Mouse (Mus musculus) ES-Bruce4 (cell line): ENCODE measurements around the gene Xrcc1. TPM values are rescaled to one million over a fixed set of nuclear protein-coding genes. Genes with fewer than 3 reads are reported as not detected.

Source experiments
- H3K27ac ChIP-seq: 2 replicates; pipeline ENCODE4 v1.5.1; 2012; ENCODE audit warnings: low read length, inconsistent platforms; ENCODE audit not compliant: insufficient read depth
- H3K27me3 ChIP-seq: 2 replicates; pipeline ENCODE4 v1.6.1; 2012; ENCODE audit warnings: mild to moderate bottlenecking, low read length, inconsistent platforms; ENCODE audit not compliant: control insufficient read depth, poor library complexity, insufficient read depth, severe bottlenecking
- H3K36me3 ChIP-seq: 2 replicates; pipeline ENCODE4 v1.6.1; 2012; ENCODE audit warnings: inconsistent platforms, mild to moderate bottlenecking, low read length, moderate library complexity; ENCODE audit not compliant: control insufficient read depth, poor library complexity, insufficient read depth, severe bottlenecking
- H3K4me1 ChIP-seq: one replicate; pipeline ENCODE4 v1.8.1; 2011; ENCODE audit warnings: low read length; ENCODE audit not compliant: control insufficient read depth, insufficient read depth
- H3K4me3 ChIP-seq: 2 replicates; pipeline ENCODE4 v1.5.1; 2011; ENCODE audit warnings: low read depth, mild to moderate bottlenecking, low read length
- H3K9ac ChIP-seq: 2 replicates; pipeline ENCODE4 v1.6.1; 2012; ENCODE audit warnings: low read depth, mild to moderate bottlenecking, inconsistent platforms; ENCODE audit not compliant: poor library complexity, severe bottlenecking
- H3K9me3 ChIP-seq: replicated peaks from 2 replicates; pipeline ENCODE4 v1.6.1; 2012; ENCODE audit warnings: mild to moderate bottlenecking, low read length, inconsistent platforms; ENCODE audit not compliant: control insufficient read depth, poor library complexity, insufficient read depth, severe bottlenecking
- CTCF ChIP-seq: IDR thresholded peaks from one replicate; pipeline ENCODE4 v1.8.1; 2011; ENCODE audit warnings: low read depth, low read length
- EP300 ChIP-seq: IDR thresholded peaks from 2 replicates; pipeline ENCODE4 v1.6.1; 2011; ENCODE audit warnings: low read depth, low read length; ENCODE audit not compliant: insufficient read depth
- POLR2A ChIP-seq: IDR thresholded peaks from one replicate; pipeline ENCODE4 v1.8.1; 2011; ENCODE audit warnings: low read length; ENCODE audit not compliant: insufficient read depth
- polyA plus RNA-seq: library from polyadenylated mRNA; stranded (reverse); fragments of >200 nt; gene quantifications from 2 replicates; pipeline ENCODE4 v1.2.4, GENCODE M21; 2011; ENCODE audit warnings: low read depth; ENCODE audit not compliant: missing spikeins, insufficient read depth, insufficient read length

Xrcc1 gene
- polyA plus RNA-seq, 1 experiment: 85.8 TPM

DNA sequence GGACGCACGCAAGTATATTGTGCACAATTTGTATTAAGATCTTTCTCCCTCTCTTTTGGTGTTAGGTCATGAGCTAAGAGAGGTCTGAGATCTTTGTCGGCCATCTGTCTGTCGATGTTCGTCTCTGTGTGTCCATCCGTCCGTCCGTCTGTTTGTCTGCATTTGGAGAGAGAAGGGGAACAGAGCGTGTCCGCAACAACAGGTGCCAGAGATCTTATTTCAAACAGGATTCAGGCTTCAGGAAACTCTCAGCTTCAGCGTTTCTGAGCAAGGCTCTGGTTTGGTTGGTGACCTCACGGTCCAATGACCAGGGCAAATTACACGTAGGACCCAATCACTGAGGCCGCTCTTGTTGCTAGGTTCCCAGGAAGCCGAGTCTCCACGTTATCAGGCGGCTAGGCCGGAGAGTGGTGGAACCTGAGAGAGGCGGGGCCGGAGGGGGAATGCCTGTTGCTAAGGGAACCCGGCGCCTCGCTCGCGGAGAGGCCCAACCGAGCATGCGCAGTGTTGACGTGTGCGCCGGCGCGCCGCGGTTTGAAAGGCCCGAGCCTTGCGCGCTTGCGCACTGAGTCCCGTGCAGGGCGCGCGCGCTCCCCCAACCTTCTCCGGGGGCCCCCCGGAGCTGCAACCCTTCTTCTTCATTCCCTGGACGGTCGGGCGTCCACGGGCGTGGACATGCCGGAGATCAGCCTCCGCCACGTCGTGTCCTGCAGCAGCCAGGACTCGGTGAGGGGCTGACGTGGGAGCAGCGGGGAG is 723 bp downstream of the Xrcc1 start:
- H3K9ac ChIP-seq: peak overlapping the region; percentile 78
- no peaks in the 10 kb centered on the region for H3K27me3 ChIP-seq
- H3K27ac ChIP-seq: peak overlapping the region; percentile 85
- H3K4me1 ChIP-seq: no peaks in the 10 kb centered on the region
- H3K36me3 ChIP-seq: peaks cover 5% of the 10 kb centered on the region
- peak overlapping the region; percentile 92 for H3K4me3 ChIP-seq
- TF ChIP-seq CTCF (no peak), POLR2A (peak; percentile 40)
- H3K9me3 ChIP-seq: no peaks in the 10 kb centered on the region

DNA sequence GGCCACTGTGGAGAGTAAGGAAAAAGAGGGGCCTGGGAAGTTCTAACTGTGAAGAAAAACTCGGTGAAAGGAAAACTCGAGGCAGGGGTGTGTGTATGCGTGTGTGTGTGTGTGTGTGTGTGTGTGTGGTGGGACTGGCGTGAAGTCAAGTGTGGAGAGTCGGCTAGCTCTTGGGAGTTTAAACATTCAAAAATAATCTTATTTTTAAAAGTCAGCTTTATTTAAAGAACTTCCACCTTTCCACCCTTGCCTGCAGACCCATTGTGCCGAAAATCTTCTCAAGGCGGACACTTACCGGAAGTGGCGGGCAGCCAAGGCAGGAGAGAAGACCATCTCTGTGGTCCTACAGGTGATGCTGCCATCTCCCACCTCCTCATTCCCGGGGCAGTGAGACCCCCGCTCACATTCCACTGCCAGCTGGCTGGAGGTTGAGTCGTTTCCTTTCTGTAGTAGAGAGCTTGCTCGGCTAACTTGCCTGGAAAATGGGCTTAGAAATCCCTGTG is 1.5 kb downstream of the Xrcc1 start:
- H3K4me1 ChIP-seq: no peaks in the 10 kb centered on the region
- no peak for TF ChIP-seq POLR2A
- TF ChIP-seq EP300: no peak
- TF ChIP-seq CTCF: no peak
- no peaks in the 10 kb centered on the region for H3K27me3 ChIP-seq
- no peaks in the 10 kb centered on the region for H3K9me3 ChIP-seq
- peak overlapping the region; percentile 92 for H3K4me3 ChIP-seq
- peak overlapping the region; percentile 78 for H3K9ac ChIP-seq
- no peak overlapping the region for H3K27ac ChIP-seq
- H3K36me3 ChIP-seq: peaks cover 13% of the 10 kb centered on the region

DNA sequence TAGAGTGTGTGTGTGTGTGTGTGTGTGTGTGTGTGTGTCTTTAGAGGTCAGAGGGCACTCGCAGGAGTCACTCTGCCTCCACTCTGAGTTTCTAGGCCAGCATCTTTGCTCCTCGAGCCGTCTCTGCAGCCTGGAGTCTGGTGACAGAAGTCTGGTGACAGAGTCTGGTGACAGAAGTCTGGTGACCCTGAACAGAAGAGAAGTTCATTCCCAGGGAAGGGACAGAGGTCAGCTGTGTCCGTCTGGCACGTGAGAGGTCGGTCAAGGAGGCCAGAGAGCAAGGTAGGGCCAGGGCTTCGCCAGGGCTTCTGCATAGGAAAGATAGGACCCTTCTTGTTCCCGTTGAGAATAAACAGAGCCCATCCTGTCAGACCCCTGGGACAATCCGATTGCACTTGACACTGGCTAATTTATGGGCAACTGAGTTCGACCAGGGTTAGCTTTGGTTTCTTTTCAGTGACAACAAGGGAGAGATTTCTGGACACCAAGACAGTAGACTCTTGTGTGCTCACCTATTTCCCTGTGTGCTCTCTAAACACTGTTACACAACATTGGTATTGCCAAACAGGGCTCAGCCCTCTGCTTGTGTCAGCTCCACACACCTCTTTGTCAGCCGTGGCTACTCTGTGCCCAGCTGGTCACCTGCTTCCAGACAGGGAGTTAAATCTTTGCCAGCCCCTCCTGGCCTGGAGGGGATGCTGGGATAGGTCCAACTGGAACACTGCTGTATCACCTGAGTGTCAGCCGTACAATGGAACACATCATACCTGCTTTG is 6.1 kb downstream of the Xrcc1 start:
- Histone ChIP-seq H3K27me3 (no peaks in the 10 kb centered on the region), H3K4me3 (no peak overlapping the region), H3K4me1 (no peaks in the 10 kb centered on the region), H3K9me3 (no peaks in the 10 kb centered on the region), H3K27ac (no peak overlapping the region), H3K36me3 (peaks cover 16% of the 10 kb centered on the region), H3K9ac (no peak overlapping the region)
- TF ChIP-seq EP300: no peak
- TF ChIP-seq CTCF: no peak
- TF ChIP-seq POLR2A: no peak

DNA sequence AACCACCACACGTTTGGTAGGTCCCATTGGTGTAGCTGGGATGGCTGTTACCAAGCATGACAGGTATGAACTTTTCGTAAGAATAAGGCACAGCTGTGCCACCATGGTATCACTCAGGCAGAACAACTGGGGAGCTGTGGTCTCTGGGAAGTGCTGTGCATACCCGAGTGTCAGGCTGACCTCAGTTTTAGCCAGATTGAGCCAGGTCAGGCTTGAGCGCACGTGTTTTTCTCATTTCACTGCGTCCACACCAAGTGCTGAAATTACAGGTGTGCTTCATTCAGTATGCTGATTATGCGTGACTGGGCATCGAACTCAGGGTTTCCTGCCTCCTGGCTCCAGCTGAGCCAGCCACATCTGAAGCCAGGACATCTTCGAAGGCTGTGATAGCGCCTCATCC is 9.7 kb downstream of the Xrcc1 start:
- peaks cover 14% of the 10 kb centered on the region for H3K36me3 ChIP-seq
- TF ChIP-seq CTCF: no peak
- no peak for TF ChIP-seq EP300
- TF ChIP-seq POLR2A: no peak

DNA sequence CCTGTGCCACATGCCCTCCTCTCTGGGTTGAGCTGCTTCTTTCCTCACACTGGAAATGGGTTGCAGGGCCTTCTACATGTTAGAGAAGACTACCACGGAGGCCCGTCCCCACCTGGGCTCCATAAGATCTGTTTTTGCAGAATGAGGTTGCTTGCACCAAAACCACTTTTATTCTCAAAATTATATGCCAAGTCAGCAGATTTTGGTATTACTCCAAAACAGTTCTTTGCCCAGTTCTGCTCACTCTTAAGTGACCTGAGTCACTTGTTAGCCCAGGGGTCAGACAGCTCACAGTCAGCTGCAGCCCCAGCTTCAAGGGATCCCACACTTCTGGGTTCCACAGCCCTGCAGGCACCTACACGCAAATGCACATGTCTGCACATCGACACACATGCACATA is 15.4 kb downstream of the Xrcc1 start:
- Histone ChIP-seq H3K27me3 (no peaks in the 10 kb centered on the region), H3K27ac (no peak overlapping the region), H3K9me3 (no peaks in the 10 kb centered on the region), H3K4me3 (no peak overlapping the region), H3K9ac (no peak overlapping the region), H3K4me1 (peaks cover 3% of the 10 kb centered on the region), H3K36me3 (peaks cover 8% of the 10 kb centered on the region)
- TF ChIP-seq CTCF (no peak), EP300 (no peak), POLR2A (no peak)

More for the DNA sequence above, 9.7 kb downstream of the Xrcc1 start:
- H3K27ac ChIP-seq: no peak overlapping the region
- no peak overlapping the region for H3K9ac ChIP-seq
- no peak overlapping the region for H3K4me3 ChIP-seq
- no peaks in the 10 kb centered on the region for H3K27me3 ChIP-seq
- no peaks in the 10 kb centered on the region for H3K4me1 ChIP-seq
- H3K9me3 ChIP-seq: no peaks in the 10 kb centered on the region

DNA sequence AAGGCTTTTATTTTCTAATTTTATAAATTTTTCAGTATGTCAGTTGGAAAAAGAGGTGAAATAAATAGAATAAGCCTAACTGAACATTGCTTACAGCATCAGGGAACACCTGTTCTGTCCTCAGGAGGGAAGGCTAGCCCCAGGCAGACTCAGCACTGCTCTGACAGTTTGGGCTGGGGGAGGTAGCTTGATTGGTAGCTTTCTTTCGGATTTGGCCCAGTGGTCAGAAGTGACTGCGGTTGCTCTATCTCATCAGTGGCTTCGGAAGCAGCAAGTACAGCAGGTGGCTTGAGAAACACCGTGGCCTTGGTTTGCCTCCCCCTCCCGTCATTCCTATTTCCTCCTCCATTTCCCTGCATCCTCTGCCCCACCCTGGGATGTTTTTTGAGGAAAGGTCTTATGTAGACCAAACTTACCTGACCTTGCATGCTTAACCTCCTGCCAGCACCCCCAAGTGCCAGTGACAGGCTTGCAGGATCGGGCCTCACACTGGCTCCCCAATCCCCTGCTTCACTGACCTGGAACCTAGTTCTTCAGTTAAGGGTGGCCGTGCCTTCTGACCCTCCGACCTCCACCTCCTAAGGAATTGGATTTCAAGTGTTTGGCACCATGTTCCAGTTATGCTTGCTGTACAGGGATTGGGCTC is 17.2 kb downstream of the Xrcc1 start:
- TF ChIP-seq EP300 (no peak), CTCF (no peak), POLR2A (no peak)
- Histone ChIP-seq H3K27me3 (no peaks in the 10 kb centered on the region), H3K9me3 (no peaks in the 10 kb centered on the region), H3K9ac (no peak overlapping the region), H3K27ac (no peak overlapping the region), H3K4me3 (no peak overlapping the region), H3K4me1 (peaks cover 3% of the 10 kb centered on the region), H3K36me3 (peaks cover 22% of the 10 kb centered on the region)
